Mouse (Mus musculus): ENCODE measurements around the gene Prkd1. TPM values are rescaled to one million over a fixed set of nuclear protein-coding genes. Genes with fewer than 3 reads are reported as not detected.

The Prkd1 gene
- polyA plus RNA-seq, 1 experiment from 2014 or later, result 8.9 TPM

DNA sequence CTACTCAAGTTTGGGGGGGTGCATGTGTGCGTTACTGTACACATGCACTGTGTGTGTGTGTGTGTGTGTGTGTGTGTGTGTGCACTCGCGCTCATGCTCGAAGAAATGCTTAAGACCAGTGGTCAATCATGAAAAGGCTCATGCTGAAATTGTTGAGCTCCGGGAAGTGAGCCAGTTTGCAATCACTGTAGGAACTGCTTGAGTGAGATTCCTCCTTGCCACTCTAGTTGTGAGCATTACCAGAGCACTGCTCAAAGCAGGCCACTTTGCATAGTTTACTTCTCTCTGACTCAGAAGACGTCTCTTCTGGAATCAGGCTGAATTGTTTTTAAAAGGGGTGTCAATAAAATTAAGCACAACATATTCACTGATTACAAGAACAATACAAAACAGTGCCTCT lies 54.4 kb downstream of the Prkd1 start:
- ATAC-seq (ENCODE audit: insufficient number of reproducible peaks, insufficient read depth, low FRiP score, low read depth), result peak; percentile 33; the same call in 1 of the 2 replicates
- WGBS, result 60% methylated on average over 6 of the region's 6 CpGs
- H3K9ac ChIP-seq (replicated peaks; ENCODE audit: low read depth, low read length), result no peak overlapping the region
- no peak overlapping the region for H3K4me2 ChIP-seq (replicated peaks; ENCODE audit: low read depth, low read length)
- no peak overlapping the region for H3K4me3 ChIP-seq (ENCODE audit: low read depth, low read length)
- no peaks in the 10 kb centered on the region for H3K36me3 ChIP-seq (ENCODE audit: control insufficient read depth, insufficient read depth, low read length)
- H3K27ac ChIP-seq (ENCODE audit: low read length), result no peak overlapping the region
- H3K9me3 ChIP-seq (ENCODE audit: control insufficient read depth, low read depth, low read length), result no peaks in the 10 kb centered on the region
- no peaks in the 10 kb centered on the region for H3K27me3 ChIP-seq (ENCODE audit: control insufficient read depth, insufficient read depth, low read length)
- H3K4me1 ChIP-seq (ENCODE audit: control insufficient read depth, insufficient read depth, low read length), result no peaks in the 10 kb centered on the region

DNA sequence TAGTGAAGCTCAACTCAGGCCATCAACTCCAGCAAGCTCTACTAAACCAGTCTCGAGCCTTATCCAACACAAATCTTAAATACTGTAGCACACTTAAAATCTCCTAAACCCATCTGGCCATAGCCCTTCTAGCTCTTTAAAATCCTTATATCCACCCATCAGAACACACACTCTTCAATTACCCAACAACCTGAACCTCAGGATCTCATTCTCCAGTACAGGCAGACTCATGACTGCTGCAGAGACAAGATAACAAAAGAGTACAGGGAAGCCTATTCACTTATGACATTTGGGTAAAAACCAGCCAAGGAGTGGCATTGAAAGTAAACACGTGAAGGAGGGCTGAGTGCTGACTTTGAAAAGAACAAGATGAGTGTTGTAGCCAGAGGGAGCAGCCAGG lies 55.4 kb downstream of the Prkd1 start:
- Histone ChIP-seq H3K4me3 (ENCODE audit: low read depth, low read length) (no peak overlapping the region), H3K9ac (replicated peaks; ENCODE audit: low read depth, low read length) (no peak overlapping the region), H3K9me3 (ENCODE audit: control insufficient read depth, low read depth, low read length) (no peaks in the 10 kb centered on the region), H3K4me1 (ENCODE audit: control insufficient read depth, insufficient read depth, low read length) (no peaks in the 10 kb centered on the region), H3K27me3 (ENCODE audit: control insufficient read depth, insufficient read depth, low read length) (no peaks in the 10 kb centered on the region), H3K4me2 (replicated peaks; ENCODE audit: low read depth, low read length) (no peak overlapping the region), H3K27ac (ENCODE audit: low read length) (no peak overlapping the region), H3K36me3 (ENCODE audit: control insufficient read depth, insufficient read depth, low read length) (no peaks in the 10 kb centered on the region)
- 63% methylated on average over 2 of the region's 2 CpGs for WGBS
- no peak for ATAC-seq (ENCODE audit: insufficient number of reproducible peaks, insufficient read depth, low FRiP score, low read depth)

DNA sequence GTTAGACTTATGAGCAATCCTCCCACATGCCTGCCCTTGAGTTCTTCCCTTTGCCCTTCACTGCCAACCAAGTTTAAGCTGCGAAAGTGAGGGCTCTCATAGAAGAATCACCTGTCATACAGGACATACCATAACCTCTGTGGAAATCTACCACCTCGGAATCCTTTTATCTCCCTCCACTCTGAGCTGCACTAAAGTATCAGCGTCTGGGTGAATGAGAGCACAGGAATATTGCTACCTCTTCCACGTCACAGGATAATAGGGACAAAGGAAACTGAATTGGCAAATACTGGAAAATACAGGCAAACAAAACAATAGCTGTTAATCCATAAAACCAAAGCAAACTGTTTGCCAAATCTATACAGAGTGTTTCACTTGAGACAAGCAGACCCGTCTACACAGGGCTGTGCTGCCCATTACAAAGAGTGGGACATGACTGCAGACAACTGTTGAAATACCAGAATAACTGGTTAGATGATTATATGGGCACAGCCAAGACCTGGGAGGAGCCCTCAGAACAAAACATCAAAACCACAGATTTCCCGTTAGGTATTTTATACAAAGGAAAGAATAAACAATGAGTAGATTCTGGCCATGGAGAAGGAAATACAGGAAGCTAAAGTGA lies 60.6 kb downstream of the Prkd1 start:
- H3K4me2 ChIP-seq (replicated peaks; ENCODE audit: low read depth, low read length), result no peak overlapping the region
- 68% methylated on average over 6 of the region's 6 CpGs for WGBS
- no peaks in the 10 kb centered on the region for H3K27me3 ChIP-seq (ENCODE audit: control insufficient read depth, insufficient read depth, low read length)
- no peak overlapping the region for H3K4me3 ChIP-seq (ENCODE audit: low read depth, low read length)
- 0 out of 2 replicates have a peak, but pooled peaks have one; percentile 74 for ATAC-seq (ENCODE audit: insufficient number of reproducible peaks, insufficient read depth, low FRiP score, low read depth)
- H3K9ac ChIP-seq (replicated peaks; ENCODE audit: low read depth, low read length), result no peak overlapping the region
- H3K27ac ChIP-seq (ENCODE audit: low read length), result no peak overlapping the region
- H3K9me3 ChIP-seq (ENCODE audit: control insufficient read depth, low read depth, low read length), result no peaks in the 10 kb centered on the region
- H3K36me3 ChIP-seq (ENCODE audit: control insufficient read depth, insufficient read depth, low read length), result no peaks in the 10 kb centered on the region
- no peaks in the 10 kb centered on the region for H3K4me1 ChIP-seq (ENCODE audit: control insufficient read depth, insufficient read depth, low read length)

DNA sequence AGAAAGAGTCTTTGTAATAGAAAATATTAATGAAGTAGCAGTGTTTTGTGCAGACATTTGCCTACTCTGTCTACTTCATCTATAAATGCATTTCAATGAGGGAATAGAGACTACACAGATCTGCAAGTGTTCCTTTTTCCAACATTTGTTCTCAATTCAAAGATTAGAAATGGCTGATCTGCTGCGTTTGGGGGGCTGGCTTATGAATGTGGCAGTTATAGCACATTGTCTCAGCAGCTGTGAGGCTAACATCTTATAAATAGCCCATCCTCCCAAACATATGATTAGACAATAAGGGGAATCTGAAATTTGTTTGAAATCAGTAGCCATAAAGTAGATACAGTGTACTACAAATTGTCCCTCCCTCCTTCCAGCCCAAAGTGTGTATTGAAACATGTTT lies 83.7 kb downstream of the Prkd1 start:
- H3K27me3 ChIP-seq (ENCODE audit: control insufficient read depth, insufficient read depth, low read length), result no peaks in the 10 kb centered on the region
- no peaks in the 10 kb centered on the region for H3K9me3 ChIP-seq (ENCODE audit: control insufficient read depth, low read depth, low read length)
- 63% methylated on average over 1 of the region's 1 CpGs for WGBS
- no peak overlapping the region for H3K4me2 ChIP-seq (replicated peaks; ENCODE audit: low read depth, low read length)
- no peaks in the 10 kb centered on the region for H3K4me1 ChIP-seq (ENCODE audit: control insufficient read depth, insufficient read depth, low read length)
- ATAC-seq (ENCODE audit: insufficient number of reproducible peaks, insufficient read depth, low FRiP score, low read depth), result no peak
- H3K9ac ChIP-seq (replicated peaks; ENCODE audit: low read depth, low read length), result no peak overlapping the region
- H3K4me3 ChIP-seq (ENCODE audit: low read depth, low read length), result no peak overlapping the region
- no peak overlapping the region for H3K27ac ChIP-seq (ENCODE audit: low read length)
- no peaks in the 10 kb centered on the region for H3K36me3 ChIP-seq (ENCODE audit: control insufficient read depth, insufficient read depth, low read length)

DNA sequence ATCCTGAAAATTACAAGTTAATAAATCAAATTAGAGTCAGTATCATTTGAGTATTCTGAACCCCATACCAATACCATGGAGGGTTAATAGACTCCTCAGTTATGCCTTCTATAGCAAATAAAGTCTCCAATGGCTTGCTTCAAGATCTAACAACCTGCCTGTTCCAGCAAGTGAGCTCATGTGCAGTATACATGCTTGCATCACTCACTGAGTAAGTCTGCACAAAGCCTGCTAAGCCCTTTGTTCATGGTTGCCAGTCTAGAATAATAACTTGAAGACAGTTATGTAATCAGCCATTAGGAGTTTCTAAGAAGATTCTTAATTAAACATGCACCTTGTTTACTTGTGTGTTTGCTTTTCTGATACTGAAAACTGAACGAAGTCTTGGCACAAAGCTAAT lies 88.4 kb downstream of the Prkd1 start:
- Histone ChIP-seq H3K9me3 (ENCODE audit: control insufficient read depth, low read depth, low read length) (no peaks in the 10 kb centered on the region), H3K27me3 (ENCODE audit: control insufficient read depth, insufficient read depth, low read length) (no peaks in the 10 kb centered on the region), H3K4me1 (ENCODE audit: control insufficient read depth, insufficient read depth, low read length) (no peaks in the 10 kb centered on the region), H3K4me2 (replicated peaks; ENCODE audit: low read depth, low read length) (no peak overlapping the region), H3K9ac (replicated peaks; ENCODE audit: low read depth, low read length) (no peak overlapping the region), H3K36me3 (ENCODE audit: control insufficient read depth, insufficient read depth, low read length) (no peaks in the 10 kb centered on the region), H3K27ac (ENCODE audit: low read length) (no peak overlapping the region), H3K4me3 (ENCODE audit: low read depth, low read length) (no peak overlapping the region)
- WGBS, result 67% methylated on average over 1 of the region's 1 CpGs
- ATAC-seq (ENCODE audit: insufficient number of reproducible peaks, insufficient read depth, low FRiP score, low read depth), result no peak

DNA sequence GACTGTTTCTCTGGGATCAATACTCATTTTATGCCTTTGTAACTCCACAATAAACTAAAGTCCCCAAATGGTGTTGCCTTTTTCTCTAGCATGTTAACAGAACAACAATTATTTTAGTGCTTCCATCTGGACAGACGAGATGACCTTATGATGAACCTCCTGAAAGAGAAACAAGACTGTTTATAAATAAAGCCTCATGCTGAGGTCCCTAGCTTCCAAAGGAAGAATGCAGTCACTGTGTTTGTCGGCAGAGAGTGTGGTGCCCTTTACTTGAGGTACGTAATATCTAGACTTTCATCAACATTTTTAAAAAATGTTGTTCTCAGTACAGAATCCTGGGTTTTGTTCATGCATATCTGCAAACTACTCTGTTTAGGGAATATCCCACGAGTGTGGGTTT lies 90.7 kb downstream of the Prkd1 start:
- Histone ChIP-seq H3K36me3 (ENCODE audit: control insufficient read depth, insufficient read depth, low read length) (no peaks in the 10 kb centered on the region), H3K4me1 (ENCODE audit: control insufficient read depth, insufficient read depth, low read length) (no peaks in the 10 kb centered on the region), H3K9me3 (ENCODE audit: control insufficient read depth, low read depth, low read length) (no peaks in the 10 kb centered on the region), H3K27ac (ENCODE audit: low read length) (no peak overlapping the region), H3K4me3 (ENCODE audit: low read depth, low read length) (no peak overlapping the region), H3K27me3 (ENCODE audit: control insufficient read depth, insufficient read depth, low read length) (no peaks in the 10 kb centered on the region), H3K9ac (replicated peaks; ENCODE audit: low read depth, low read length) (no peak overlapping the region), H3K4me2 (replicated peaks; ENCODE audit: low read depth, low read length) (no peak overlapping the region)
- 35% methylated on average over 4 of the region's 4 CpGs for WGBS
- no peak for ATAC-seq (ENCODE audit: insufficient number of reproducible peaks, insufficient read depth, low FRiP score, low read depth)

DNA sequence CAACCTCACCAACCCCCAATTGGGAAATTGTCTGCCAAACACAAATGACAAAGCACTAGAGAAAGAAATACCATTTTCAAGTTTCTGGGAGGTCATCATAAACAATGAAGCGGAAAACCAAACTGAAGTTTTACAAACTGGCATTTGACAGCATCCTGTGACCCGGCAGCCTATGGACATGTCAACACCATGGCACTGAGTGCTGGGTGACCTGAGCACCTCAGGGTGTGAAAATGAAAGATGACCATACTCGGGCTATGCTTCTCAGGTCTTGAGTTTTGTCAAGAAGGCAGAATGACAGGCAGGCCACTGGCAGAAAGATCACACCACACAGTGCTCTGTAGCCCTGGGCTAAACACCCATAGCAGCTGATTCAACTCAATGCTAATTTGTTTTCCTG lies 94.7 kb downstream of the Prkd1 start:
- no peak for ATAC-seq (ENCODE audit: insufficient number of reproducible peaks, insufficient read depth, low FRiP score, low read depth)
- Histone ChIP-seq H3K4me1 (ENCODE audit: control insufficient read depth, insufficient read depth, low read length) (no peaks in the 10 kb centered on the region), H3K9me3 (ENCODE audit: control insufficient read depth, low read depth, low read length) (no peaks in the 10 kb centered on the region), H3K4me2 (replicated peaks; ENCODE audit: low read depth, low read length) (no peak overlapping the region), H3K36me3 (ENCODE audit: control insufficient read depth, insufficient read depth, low read length) (no peaks in the 10 kb centered on the region), H3K27ac (ENCODE audit: low read length) (no peak overlapping the region), H3K27me3 (ENCODE audit: control insufficient read depth, insufficient read depth, low read length) (no peaks in the 10 kb centered on the region), H3K4me3 (ENCODE audit: low read depth, low read length) (no peak overlapping the region), H3K9ac (replicated peaks; ENCODE audit: low read depth, low read length) (no peak overlapping the region)
- WGBS, result 41% methylated on average over 3 of the region's 3 CpGs

DNA sequence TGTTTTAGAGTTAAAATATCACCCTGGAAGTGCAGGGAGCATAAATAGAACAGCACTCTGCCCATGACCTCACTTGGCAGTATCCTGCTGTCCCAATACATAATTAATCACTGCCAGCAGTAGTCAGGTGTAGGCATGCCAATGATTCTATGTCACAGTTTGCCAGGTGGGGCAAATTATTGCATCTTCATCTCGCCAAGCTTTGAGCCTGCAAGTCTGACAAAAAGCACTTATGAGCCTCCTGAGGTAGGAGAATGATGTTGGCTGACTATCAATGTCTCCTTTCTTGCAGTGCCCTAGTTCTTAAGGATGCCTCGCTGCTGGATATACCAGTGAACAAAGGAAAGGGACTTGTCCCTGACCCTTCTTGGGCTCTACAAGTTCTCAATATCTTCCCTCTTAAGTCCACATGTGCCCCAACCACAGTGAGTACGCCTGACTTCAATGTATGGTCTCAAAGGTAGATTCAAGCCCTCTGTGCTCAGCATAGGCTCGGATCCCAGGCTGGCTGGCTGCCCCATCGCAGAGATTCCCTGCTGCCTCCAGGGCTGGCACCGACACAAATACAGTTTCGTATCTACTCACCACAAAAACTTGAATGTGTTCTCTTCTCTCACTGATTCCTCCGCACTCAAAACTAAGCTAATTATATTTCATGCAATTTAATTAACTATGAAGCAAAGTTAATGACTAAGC lies 98.9 kb downstream of the Prkd1 start:
- Histone ChIP-seq H3K4me3 (ENCODE audit: low read depth, low read length) (no peak overlapping the region), H3K9me3 (ENCODE audit: control insufficient read depth, low read depth, low read length) (no peaks in the 10 kb centered on the region), H3K27me3 (ENCODE audit: control insufficient read depth, insufficient read depth, low read length) (no peaks in the 10 kb centered on the region), H3K9ac (replicated peaks; ENCODE audit: low read depth, low read length) (no peak overlapping the region), H3K4me1 (ENCODE audit: control insufficient read depth, insufficient read depth, low read length) (0 out of 2 replicates have a peak, but pooled peaks cover 2% of the 10 kb centered on the region), H3K4me2 (replicated peaks; ENCODE audit: low read depth, low read length) (no peak overlapping the region), H3K27ac (ENCODE audit: low read length) (no peak overlapping the region), H3K36me3 (ENCODE audit: control insufficient read depth, insufficient read depth, low read length) (no peaks in the 10 kb centered on the region)
- 81% methylated on average over 8 of the region's 8 CpGs for WGBS
- no peak for ATAC-seq (ENCODE audit: insufficient number of reproducible peaks, insufficient read depth, low FRiP score, low read depth)

DNA sequence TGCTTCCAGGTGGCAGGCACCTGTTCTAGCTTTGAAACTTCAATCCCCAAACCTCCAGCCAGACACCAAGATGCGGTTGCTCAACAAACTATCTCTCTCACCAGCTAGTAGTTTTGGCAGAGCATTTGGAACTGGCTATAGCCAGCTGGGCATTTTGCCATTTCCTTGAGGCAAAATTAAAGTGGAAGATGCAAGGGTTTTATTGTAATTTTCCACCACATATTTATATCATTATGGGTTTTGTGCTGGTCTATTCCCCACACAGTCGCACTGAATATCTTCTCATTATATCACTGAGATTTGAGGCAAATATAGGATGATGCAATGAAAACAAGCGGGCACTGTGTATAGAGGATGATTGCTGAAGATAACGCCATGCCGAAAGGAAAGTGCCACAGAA lies 102.5 kb downstream of the Prkd1 start:
- Histone ChIP-seq H3K27ac (ENCODE audit: low read length) (no peak overlapping the region), H3K4me3 (ENCODE audit: low read depth, low read length) (no peak overlapping the region), H3K4me1 (ENCODE audit: control insufficient read depth, insufficient read depth, low read length) (0 out of 2 replicates have a peak, but pooled peaks cover 6% of the 10 kb centered on the region), H3K9me3 (ENCODE audit: control insufficient read depth, low read depth, low read length) (no peaks in the 10 kb centered on the region), H3K36me3 (ENCODE audit: control insufficient read depth, insufficient read depth, low read length) (no peaks in the 10 kb centered on the region), H3K4me2 (replicated peaks; ENCODE audit: low read depth, low read length) (no peak overlapping the region), H3K27me3 (ENCODE audit: control insufficient read depth, insufficient read depth, low read length) (no peaks in the 10 kb centered on the region), H3K9ac (replicated peaks; ENCODE audit: low read depth, low read length) (no peak overlapping the region)
- no peak for ATAC-seq (ENCODE audit: insufficient number of reproducible peaks, insufficient read depth, low FRiP score, low read depth)
- 72% methylated on average over 5 of the region's 5 CpGs for WGBS
